Mouse (Mus musculus): ENCODE data around the gene Atp2b1.
A peak's percentile ranks its signal among the peaks of the same experiment; 100 is the strongest.
"Not testable (repeated sequence)": the region's sequence is repeated elsewhere in the genome, so short reads cannot be mapped to it uniquely, and the experiment has no call there.

Atp2b1 gene

DNA sequence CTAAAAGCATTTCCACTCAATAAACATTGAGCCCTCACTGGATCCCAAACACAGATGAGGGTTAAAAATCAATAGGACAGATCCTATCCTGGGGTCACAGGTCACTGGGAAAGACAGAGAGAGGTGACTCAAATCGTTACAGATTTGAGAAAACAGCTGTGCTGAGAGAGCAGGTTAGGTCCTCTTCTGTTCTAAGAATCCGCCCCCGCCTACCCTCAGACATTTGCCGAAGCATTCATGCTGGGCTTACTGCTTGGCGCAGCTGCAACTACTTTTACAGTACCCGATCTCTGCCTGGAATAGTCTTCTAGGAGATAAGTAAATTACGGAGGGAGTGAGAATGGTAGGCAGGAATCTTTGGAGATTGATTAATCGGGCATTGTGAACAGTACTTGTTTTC is 47.9 kb downstream of the Atp2b1 start:
- no peak for DNase-seq (ENCODE audit: low read depth)

DNA sequence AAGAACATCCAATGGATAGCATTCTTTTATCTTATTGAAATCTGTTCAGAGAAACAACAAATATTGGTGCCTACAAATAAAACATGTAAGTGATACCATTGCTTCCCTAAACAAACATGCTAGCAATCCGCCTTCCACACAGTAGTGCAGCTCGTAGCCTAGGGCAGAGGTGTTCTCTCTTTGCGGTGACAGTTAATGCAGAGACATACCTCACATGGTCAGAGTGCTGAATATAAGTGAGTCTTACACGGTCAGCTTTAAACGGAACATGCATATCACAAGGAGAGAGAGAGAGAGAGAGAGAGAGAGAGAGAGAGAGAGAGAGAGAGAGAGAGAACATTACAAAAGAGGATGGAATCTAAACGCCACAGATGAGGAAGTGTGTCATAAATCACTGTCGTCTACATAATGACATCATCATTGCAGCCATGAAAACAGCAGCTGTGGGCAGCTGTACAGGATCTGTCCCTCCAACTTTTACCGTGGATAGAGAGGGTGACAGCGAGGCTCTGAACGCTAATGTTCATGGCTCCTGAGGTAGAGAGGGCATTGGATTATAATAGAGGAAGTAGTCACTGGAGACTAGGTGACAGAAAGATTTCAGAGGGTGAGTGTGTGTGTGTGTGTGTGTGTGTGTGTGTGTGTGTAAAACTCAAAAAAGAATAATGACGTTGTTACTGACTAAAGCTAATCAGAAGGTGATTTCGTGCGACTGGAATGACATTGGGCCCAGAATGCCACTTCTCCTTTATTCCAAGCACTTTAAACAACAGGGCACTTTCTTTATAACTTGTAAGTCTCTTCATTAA is 52.4 kb downstream of the Atp2b1 start:
- no peak for DNase-seq (ENCODE audit: low read depth)

DNA sequence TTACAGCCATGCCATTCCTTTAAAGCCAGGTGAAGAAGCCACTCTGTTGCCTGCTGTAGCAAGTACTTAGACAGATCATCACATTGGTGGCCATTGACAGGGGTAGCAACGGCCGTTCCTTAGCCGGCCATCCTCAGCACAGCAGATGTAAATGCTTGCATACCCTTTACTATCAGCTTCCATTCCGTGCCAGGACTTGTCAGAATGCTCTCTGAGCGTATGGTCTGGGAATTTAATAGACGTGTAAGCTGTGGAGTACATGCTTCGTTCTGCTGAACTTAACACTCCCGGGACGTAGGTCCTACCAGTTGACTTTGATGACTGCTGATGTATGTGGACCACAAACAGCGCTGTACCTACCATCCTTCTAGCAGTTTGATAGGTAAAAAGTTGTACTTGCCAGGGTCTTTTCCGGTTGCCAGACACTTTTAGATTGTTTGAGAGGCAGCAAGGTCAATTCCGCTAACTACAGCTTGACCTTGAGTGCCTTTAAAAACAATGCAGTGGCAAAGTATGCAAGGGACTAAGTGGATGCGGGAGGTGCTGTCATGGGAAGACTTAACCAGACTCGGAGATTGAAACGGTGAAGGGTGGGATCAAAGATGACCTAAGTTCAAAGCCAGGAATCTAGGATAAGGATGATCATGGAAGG is 53.2 kb downstream of the Atp2b1 start:
- DNase-seq (ENCODE audit: low read depth) = no peak

DNA sequence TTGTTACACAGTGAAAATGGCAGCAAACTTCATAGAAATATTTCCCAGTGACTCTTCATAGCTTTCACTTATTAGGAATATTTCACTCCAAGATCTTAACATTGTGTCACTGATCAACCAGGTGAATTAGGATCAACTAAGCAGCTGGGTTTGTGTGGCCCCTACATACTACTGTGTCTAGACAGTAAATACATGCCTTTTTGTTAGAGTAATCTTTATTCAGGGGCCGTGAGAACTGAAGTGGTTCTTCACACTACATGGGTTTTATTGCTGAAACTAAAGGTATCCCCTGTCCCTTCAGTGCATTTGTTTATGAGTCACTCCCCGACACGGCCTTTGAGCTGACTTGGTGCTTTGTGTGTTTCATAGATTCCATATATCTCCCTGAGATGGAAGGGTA is 56.7 kb downstream of the Atp2b1 start:
- DNase-seq (ENCODE audit: low read depth) = no peak

DNA sequence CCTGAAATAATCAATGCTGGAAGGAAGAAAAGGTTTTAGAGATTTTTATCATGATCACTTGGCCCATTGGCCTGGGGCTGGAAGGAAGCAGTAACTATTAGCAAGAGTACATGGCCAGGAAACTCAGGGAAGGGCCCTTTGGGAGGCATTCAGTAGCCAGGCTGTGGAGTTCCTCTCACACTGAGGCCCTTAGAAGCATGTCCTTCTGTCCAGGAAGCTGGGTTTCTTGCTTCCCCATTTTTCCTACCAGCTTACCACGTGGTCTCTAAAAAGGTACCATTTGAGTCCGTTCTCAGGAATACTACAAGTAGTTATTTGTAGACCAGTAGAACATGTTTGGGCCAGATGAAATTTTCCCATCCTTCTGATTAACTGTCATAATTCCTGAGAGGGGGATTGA is 58.2 kb downstream of the Atp2b1 start:
- DNase-seq (ENCODE audit: low read depth) = no peak

DNA sequence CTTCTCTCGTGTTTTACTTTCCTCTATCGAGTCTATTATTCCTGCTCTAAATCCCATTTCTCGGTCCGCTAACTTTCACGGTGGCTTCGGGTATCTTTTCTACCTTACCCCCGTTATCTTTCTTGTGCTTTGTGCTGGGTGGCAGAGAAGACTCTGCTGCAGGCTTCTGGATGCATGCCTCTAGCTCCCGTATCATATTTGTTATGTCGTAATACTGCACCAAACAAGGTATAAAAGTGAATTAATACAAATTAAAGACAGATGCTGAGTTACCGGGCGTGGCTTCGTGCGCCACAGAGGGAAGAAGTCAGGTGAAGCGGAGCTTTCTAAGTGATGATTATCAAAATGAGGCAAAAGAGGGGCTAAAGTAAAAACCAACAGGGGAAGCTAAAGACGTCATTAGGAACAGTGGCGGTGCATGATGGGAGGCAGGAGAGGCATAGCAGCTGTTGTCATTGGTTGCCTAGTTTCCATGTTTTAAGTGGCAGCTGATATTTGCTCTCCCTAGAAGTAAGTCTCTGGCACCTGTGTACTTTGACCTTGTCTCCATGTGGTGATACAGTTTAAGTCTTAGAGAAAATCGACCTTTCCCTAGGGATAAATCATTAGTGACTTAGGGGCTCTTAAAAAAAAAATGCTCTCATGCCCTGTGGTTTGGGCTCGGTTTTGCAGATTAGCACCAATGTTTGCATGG is 58.9 kb downstream of the Atp2b1 start:
- no peak for DNase-seq (ENCODE audit: low read depth)

DNA sequence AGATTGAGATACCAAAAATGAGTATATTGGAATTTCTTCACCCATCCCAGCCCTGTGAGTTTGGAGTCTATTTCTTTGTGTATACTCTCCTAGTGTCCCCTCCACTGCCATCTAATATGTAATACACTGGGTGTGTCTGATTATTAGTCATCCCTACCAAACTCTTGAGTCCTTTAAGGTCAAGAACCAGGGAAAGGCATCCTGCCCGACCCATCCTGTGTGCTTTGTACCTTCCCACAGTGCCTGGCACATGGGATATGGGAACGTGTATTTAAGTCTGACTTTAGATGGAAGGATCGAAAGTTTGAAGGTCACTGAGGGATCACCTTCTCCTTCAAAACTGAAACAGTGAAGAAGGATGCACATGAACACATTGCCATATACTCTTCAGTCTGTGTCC is 60.4 kb downstream of the Atp2b1 start:
- DNase-seq (ENCODE audit: low read depth) = no peak

DNA sequence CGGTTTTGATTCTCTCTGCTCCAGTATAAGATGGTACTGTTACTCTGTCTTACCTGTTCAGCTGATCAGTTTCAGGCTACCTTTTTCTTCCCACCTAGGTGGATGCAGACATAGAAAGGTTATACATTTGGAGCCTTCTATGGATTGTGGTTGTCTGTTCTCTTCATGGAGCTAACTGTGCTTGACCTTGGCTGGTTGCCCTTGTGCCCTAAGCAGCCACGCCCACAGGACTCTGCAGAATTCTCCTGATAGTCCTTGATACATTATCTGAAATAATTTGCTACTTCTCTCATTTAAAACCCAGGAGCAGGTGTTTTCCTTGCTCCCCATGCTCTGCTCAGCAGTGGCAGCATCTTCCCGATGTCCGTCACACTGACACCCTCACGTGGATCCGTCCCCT is 61.4 kb downstream of the Atp2b1 start:
- no peak for DNase-seq (ENCODE audit: low read depth)

DNA sequence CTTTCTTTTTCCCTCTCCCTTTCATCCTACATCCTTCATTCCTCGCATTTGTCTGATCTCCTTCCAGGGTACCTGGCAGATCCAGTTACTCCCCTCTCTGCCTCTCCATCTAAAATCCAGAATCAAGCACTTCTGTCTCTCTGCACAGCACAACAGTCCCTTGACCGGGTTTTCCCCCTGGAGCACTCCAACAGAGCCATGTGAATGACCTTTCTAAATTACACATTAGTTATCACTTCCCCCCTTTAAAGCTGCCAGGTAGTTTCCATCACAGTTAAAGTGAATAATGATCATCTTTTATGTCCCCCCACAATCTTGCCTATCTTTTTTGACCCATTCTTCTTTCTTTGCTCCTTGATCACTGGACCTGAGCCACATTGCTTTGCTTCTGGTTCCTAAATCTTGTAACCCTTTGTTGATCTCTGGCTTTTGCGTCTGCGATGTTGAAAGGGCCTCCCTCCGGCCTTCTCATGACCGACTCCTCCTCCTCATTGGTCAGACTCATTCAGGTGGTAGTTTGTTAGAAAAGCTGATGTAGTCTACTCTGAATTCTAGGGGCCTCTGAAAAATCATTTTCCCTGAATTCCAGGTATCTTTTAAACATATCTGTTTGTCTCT is 62.8 kb downstream of the Atp2b1 start:
- no peak for DNase-seq (ENCODE audit: low read depth)

DNA sequence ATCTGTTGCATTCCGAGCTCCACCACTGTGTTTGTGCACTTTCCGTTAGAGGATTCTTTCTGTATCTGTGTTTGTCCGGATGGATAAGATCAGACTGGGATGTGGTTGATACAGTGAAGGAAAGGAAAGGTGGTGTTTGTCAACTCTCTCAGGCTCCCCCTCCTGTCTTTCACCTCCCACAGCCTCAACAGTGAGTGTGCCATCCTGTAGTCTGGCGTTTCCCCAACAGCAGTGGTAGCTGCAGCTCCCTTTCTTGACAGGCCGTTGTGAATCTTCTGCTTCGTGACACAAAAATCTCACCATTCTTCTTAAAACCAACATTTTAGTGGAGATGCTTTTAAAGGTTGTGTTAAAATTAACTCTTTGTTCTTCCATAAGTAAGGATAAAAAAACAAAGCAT is 64.6 kb downstream of the Atp2b1 start:
- no peak for DNase-seq (ENCODE audit: low read depth)

DNA sequence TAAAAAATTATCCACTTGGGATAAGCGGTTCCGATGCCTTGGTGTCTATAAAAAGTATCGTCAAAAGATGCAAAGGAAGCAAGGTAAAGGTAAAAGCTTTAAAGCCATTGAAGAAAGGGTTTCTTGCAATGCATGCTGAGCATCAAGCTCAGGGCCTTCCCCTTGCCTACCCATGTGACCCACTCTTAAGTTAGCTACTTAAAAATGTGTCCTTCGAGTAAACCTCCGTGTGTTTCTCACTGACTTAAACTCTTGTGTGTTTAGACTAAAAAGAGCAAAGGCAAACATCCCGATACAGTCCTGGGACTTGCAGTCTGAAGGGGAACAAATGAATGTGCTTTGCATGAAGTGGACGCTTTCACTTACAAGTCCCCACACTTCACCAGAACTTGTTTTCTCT is 65.1 kb downstream of the Atp2b1 start:
- DNase-seq (ENCODE audit: low read depth) = no peak

DNA sequence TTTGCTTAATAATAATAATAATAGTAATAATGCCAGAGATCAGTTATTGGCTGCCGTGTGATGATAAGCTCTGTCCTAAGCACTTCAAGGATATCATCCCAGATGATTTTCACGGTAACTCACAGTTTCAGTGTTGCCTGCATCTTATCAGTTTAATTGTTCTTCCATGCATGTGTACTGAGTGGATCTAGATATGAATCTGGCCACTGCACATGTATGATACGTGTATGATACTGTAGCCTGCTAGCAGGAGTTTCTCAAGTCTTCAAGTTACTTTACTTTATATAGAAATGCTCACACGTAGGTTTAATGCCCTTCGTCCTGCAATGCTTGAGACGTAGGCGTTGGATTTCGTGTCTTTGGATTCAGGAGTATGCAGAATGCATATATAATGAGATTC is 65.7 kb downstream of the Atp2b1 start:
- no peak for DNase-seq (ENCODE audit: low read depth)

DNA sequence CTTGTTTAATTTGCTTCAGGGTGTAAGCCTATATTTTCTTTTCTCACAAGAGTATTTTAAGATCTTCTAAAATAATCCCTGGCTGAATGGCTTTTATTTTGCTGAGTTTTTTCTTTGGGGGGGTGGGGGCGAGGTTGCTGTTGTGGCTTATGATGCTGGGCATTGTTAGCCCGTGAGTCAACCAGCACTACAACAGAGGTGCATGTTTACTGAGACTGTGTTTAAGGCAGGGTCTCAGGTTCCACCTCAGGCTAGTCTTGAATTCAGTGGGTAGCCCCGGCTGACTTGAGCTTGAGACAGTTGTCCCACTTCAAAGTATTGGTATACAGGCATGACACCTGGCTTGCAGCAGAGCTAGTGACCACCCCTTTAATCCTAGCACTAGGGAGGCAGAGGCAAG is 77.8 kb downstream of the Atp2b1 start:
- DNase-seq (ENCODE audit: low read depth) = no peak

DNA sequence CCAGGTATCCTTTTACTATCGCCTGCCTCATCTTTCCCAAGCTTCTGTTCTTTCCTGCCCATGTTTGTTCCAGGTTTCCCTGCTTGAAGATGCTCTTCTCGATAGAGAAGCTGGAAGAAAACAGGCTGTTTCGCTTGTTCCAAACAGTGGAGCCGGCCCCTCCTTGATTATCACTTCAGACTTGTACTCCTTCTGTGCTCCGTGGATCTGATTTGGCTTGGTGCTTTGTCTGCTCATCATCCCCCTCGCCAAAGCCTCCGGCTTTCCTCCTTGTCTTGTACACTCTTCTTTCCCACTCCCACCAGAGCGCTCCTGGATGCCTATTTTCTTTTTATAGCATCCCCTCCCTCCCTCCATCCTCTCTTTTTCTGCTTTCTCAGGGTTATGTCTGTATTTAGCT is 79.0 kb downstream of the Atp2b1 start:
- no peak for DNase-seq (ENCODE audit: low read depth)

DNA sequence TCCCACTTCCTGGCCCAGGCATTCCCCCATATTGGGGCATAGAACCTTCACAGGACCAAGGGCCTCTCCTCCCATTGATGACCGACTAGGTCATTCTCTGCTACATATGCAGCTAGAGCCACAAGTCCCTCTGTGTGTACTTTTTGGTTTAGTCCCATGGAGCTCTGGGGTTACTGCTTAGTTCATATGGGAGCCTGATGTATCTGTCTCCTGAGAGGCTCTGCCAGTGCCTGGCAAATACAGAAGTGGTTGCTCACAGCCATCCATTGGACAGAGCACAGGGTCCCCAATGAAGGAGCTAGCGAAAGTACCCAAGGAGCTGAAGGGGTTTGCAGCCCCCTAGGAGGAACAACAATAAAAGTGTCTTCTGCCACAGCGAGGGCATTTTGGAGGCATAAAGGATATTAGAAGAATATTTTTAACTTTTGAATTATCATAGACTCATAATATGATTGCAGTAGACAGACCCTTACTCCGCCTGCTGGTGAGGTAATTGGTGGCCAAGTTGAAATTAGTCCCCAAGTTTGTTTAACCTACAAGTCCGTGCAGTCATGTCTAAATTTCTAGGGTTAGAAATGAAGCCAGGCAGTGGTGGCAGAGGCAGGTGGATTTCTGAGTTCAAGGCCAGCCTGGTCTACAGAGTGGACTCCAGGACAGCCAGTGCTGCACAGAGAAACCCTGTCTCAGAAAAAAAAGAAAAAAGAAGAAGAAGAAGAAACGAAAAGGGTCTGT is 81.0 kb downstream of the Atp2b1 start:
- not testable (repeated sequence) for DNase-seq (ENCODE audit: low read depth)

DNA sequence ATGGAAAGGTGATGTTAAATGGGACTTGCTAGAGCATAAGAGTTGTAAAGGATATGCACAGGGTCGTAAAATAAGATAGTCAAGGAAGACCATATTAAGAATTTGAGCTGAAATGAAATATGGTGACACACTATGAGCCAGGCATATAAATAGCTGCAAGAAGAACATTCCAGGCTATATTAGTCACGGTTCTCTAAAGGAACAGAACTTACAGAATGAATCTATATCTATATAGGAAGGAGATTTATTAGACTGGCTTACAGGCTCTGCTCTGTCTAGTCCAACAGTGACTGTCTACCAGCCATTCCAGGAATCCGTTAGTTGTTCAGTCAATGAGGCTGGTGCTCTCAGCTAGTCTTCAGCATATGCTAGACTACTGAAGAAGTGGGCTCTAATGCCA is 90.7 kb downstream of the Atp2b1 start:
- DNase-seq (ENCODE audit: low read depth) = no peak

DNA sequence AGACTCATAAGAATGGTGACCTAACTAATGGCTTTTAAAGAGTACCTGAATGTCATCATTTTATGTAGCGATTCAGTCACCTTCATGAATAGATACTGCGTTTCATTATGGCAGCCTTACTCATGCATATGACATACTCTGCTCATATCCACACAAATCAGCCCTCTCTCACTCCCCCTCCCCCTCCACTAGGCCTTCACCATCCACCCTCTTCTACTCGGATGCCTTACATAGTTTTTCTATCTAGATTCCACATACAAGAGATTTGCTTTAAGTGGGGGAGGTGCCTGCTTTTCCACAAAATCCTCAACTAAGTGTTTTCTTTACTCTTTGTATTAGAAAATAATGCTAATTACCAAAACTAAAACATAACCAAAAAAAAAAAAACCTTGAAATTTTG is 96.9 kb downstream of the Atp2b1 start:
- DNase-seq (ENCODE audit: low read depth) = no peak

DNA sequence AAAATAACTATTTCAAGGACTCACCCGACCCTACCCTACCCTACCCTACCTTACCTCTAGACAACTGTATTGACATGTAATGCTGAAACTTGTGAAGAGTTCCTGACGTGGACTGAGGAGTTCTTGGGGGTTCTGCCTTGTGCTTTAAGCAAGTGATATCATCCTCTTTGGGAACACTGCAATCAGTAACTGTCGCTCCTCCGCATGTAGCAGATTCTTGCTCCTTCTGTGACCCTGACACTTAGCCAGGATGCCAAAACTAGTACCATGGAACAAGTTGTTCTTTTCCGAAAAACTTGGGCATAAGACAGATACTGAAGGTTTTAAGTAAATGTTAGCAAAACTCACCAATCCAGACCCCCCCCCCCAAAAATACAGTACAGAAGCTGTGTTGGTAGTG is 97.9 kb downstream of the Atp2b1 start:
- DNase-seq (ENCODE audit: low read depth) = no peak

DNA sequence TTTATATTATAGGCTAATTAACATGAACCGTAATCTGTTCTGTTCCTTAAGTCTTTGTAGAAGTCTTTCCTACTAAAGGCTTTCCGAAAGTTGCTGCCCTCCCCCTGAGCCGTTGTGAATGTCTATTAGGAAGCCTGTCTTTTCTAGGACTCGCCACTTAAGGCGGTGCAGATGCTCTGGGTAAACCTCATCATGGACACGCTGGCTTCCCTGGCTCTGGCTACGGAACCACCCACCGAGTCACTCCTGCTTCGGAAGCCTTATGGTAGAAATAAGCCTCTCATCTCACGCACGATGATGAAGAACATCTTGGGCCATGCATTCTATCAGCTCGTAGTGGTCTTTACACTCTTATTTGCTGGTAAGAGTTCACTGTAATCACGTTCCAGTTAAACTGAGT is 100.5 kb downstream of the Atp2b1 start:
- no peak for DNase-seq (ENCODE audit: low read depth)

DNA sequence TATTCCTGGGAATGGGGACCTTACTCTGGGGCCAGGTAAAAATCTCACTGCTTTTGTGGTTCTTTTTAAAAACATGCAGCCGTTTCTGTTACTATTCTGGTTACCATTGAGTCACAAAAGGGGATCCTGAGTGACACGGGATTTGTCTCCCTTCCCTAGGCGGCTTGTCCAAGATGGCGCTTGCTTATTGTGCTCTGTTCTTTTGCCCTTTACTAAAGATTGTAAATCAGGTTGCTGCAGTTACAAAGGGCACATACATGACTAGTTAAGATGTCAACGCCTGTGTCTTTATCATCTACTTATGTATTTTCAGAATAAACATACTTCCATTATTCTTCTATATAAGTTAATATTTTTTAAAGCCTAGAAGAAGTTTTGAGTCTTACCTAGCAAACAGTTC is 102.8 kb downstream of the Atp2b1 start:
- DNase-seq (ENCODE audit: low read depth) = no peak

DNA sequence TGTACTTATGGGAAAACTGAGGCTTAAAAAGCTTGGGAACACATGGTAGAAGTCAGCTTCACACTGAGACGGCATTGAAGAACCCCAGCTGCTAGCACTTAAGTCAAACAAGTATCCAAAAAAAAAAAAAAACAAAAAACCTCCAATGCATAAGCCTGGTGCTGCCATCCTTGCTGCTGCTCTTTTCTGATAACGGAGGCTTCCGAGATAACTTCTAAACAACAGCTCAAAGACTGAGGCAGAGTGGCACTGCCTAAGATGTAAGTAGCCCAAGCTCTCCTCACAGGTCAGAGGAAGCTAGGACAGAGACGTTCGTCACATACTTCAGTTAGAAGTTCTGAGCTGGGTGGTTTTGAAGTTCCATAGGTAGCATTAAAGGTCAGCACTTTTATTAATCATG is 113.3 kb downstream of the Atp2b1 start:
- DNase-seq (ENCODE audit: low read depth) = peak; percentile 40

DNA sequence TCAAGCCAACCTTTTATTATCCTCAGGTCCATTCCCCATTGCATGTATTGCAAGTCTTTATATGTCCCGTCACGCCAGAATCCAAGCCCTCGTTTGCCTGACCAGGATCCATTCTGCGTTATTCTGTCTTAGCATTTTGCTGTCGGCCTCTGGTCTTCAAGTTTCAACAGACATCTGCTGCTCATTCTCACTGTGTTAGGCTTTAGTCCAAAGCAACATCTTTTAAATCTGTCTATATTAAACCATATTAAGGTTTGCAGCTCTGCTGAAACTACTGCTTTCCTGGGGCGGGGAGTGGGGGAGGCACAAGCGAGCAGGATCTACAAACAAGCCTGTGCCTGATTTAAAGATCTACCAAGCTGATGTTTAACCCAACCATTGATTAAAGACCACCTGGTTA is 115.6 kb downstream of the Atp2b1 start:
- DNase-seq (ENCODE audit: low read depth) = no peak

Measured in c-Kit-positive CD71-positive TER-119-negative erythroid progenitor cells, embryonic 14.5 days (primary cell).